Mouse (Mus musculus) retina, adult 2 months (tissue): Measurements from ENCODE around the gene Zfc3h1.

Source experiments
- DNase-seq: peaks from one replicate; pipeline ENCODE4 v3.0.0-alpha.2; 2012; ENCODE audit warnings: low read depth, low spot score

Zfc3h1 gene

DNA sequence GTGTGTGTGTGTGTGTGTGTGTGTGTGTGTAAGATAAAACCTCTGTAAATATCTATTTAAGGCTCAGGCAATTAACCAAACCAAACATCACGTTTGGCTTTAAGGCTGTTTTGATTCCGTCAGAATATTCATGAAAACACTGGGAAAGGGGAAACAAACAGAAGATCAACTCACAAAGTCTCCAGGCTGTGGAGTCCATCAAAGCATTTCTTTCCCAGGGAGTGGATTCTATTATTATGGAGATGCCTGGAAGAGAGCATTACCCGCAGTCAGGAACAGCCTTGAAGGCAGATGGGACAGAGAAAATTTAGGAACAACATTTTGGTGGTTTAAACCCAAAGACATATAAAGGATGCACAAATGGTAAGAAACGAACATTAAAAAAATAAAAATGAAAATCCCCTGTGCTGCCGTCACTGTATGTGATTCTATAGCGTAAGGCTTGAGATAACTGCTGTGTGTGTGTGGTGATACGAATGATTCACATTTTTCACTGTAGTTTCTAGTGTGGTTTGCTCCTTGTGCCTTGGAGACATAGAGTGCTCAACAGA is 90.3 kb downstream of the Zfc3h1 start:
- DNase-seq = no peak

GRCm38 (mm10) chr10:115476506-115476905 is 91.7 kb downstream of the Zfc3h1 start:
- DNase-seq = no peak

DNA sequence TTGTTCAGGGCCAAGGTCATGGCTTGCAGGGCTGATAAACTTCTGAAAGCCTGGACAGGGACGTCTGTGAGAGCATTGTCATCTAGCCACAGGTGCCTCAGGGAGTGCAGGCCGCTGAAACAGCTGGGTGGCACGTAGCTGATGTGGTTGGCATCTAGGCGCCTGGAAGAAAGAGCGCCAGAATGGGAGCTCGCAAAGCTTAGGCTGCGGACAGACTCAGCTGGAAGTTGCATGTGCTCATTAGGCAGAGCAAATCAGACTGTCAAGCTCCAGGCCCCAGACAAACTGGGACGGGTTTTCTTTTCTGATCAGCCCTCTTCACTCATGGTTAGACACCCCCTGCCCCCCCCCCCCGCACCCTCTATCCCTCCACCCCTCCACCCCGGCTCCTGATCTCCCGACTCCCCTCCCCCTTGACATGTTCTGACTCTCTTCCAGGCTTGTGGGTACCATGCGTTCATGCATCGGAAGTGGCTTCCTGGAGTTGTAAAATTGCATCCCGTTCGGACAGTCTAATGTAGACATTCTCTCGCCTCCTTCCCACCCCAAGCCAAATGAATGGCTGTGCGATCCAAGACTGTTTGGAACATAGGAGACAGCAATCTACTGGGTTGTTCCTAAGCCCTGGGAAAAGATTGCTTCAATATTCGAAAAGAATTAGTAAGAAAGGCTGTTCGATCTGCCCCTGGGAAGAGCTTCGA is 93.8 kb downstream of the Zfc3h1 start:
- no peak for DNase-seq
